Mouse (Mus musculus) bone marrow, adult 2 months (tissue): Measurements from ENCODE around the gene Grin2a. TPM values are rescaled to one million over a fixed set of nuclear protein-coding genes. Genes with fewer than 3 reads are reported as not detected.

ENCODE experiments used
- H3K27ac ChIP-seq: fragments of 200-500 bp; 2 replicates; pipeline ENCODE4 v1.5.1; 2012; ENCODE audit warnings: low read depth, mild to moderate bottlenecking, control low read depth, inconsistent platforms, low read length; ENCODE audit not compliant: control insufficient read depth, poor library complexity, insufficient read depth
- H3K4me1 ChIP-seq: fragments of 200-500 bp; 2 replicates; pipeline ENCODE4 v1.6.1; 2011; ENCODE audit warnings: low read length; ENCODE audit not compliant: control insufficient read depth, insufficient read depth
- H3K4me3 ChIP-seq: fragments of 200-500 bp; replicated peaks from 2 replicates; pipeline ENCODE3; 2011; ENCODE audit warnings: mild to moderate bottlenecking, low read depth, low read length, control low read depth; ENCODE audit not compliant: control insufficient read depth
- CTCF ChIP-seq: fragments of 200-500 bp; IDR thresholded peaks from 2 replicates; pipeline ENCODE4 v1.5.1; 2011; ENCODE audit warnings: low read length, control low read depth; ENCODE audit not compliant: control insufficient read depth, insufficient read depth
- POLR2A ChIP-seq: fragments of 200-500 bp; IDR thresholded peaks from 2 replicates; pipeline ENCODE4 v1.6.1; 2011; ENCODE audit warnings: low read depth, mild to moderate bottlenecking, control low read depth, low read length, borderline replicate concordance; ENCODE audit not compliant: control insufficient read depth
- WGBS: fragments of 180-500 bp; shearing (Covaris S2); methylation state at CpG from one replicate; pipeline ENCODE4 v1.1.7; 2018; 5-methylcytosine and 5-hydroxymethylcytosine counted together
- polyA plus RNA-seq: library from polyadenylated mRNA; stranded (reverse); fragments of >200 nt; gene quantifications from 2 replicates; pipeline ENCODE4 v1.2.4, GENCODE M21; 2011; ENCODE audit warnings: low replicate concordance; ENCODE audit not compliant: missing spikeins, insufficient read depth, insufficient read length

The Grin2a gene
- polyA plus RNA-seq, 1 experiment: 0.45 TPM

- Histone ChIP-seq H3K4me1 (no peaks in the 10 kb centered on the region), H3K27ac (no peak overlapping the region), H3K4me3 (no peak overlapping the region)
- TF ChIP-seq POLR2A (no peak), CTCF (no peak)
- 73% methylated on average over 5 of the region's 5 CpGs for WGBS
Observed at GRCm38 (mm10) chr16:9953396-9953831, 41.9 kb downstream of the Grin2a start.

- H3K27ac ChIP-seq: no peak overlapping the region
- no peak for TF ChIP-seq CTCF
- TF ChIP-seq POLR2A: no peak
- no peak overlapping the region for H3K4me3 ChIP-seq
- no peaks in the 10 kb centered on the region for H3K4me1 ChIP-seq
- WGBS: 68% methylated on average over 3 of the region's 3 CpGs
Observed at GRCm38 (mm10) chr16:9949250-9949649, 46.1 kb downstream of the Grin2a start.

GRCm38 (mm10) chr16:9947430-9947829 is 47.9 kb downstream of the Grin2a start:
- TF ChIP-seq CTCF (no peak), POLR2A (no peak)
- Histone ChIP-seq H3K4me3 (no peak overlapping the region), H3K27ac (no peak overlapping the region), H3K4me1 (no peaks in the 10 kb centered on the region)
- WGBS: 72% methylated on average over 3 of the region's 3 CpGs

- H3K4me3 ChIP-seq: no peak overlapping the region
- TF ChIP-seq POLR2A (no peak), CTCF (no peak)
- 55% methylated on average over 5 of the region's 5 CpGs for WGBS
- no peaks in the 10 kb centered on the region for H3K4me1 ChIP-seq
- H3K27ac ChIP-seq: no peak overlapping the region
Observed at GRCm38 (mm10) chr16:9944836-9945235, 50.5 kb downstream of the Grin2a start.

- no peak for TF ChIP-seq POLR2A
- no peak for TF ChIP-seq CTCF
- no peak overlapping the region for H3K27ac ChIP-seq
- 30% methylated on average over 8 of the region's 8 CpGs for WGBS
- no peak overlapping the region for H3K4me3 ChIP-seq
- H3K4me1 ChIP-seq: no peaks in the 10 kb centered on the region
Observed at GRCm38 (mm10) chr16:9941306-9941930, 53.9 kb downstream of the Grin2a start.

- TF ChIP-seq POLR2A (no peak), CTCF (no peak)
- WGBS: 83% methylated on average over 7 of the region's 7 CpGs
- H3K4me3 ChIP-seq: no peak overlapping the region
- H3K4me1 ChIP-seq: no peaks in the 10 kb centered on the region
- no peak overlapping the region for H3K27ac ChIP-seq
Observed at GRCm38 (mm10) chr16:9940716-9941115, 54.6 kb downstream of the Grin2a start.

- Histone ChIP-seq H3K4me3 (no peak overlapping the region), H3K27ac (no peak overlapping the region), H3K4me1 (no peaks in the 10 kb centered on the region)
- WGBS: 70% methylated on average over 3 of the region's 3 CpGs
- TF ChIP-seq POLR2A: no peak
Observed at GRCm38 (mm10) chr16:9910672-9911071, 84.7 kb downstream of the Grin2a start.

- 77% methylated on average over 4 of the region's 4 CpGs for WGBS
- Histone ChIP-seq H3K27ac (no peak overlapping the region), H3K4me1 (no peaks in the 10 kb centered on the region), H3K4me3 (no peak overlapping the region)
- TF ChIP-seq CTCF (no peak), POLR2A (no peak)
Observed at GRCm38 (mm10) chr16:9909225-9909624, 86.1 kb downstream of the Grin2a start.

- 77% methylated on average over 6 of the region's 6 CpGs for WGBS
- H3K4me3 ChIP-seq: no peak overlapping the region
- no peak overlapping the region for H3K27ac ChIP-seq
- no peaks in the 10 kb centered on the region for H3K4me1 ChIP-seq
- TF ChIP-seq POLR2A: no peak
- TF ChIP-seq CTCF: no peak
Observed at GRCm38 (mm10) chr16:9904443-9904842, 90.9 kb downstream of the Grin2a start.
